Mouse (Mus musculus) left cerebral cortex, adult 9 months (tissue): ENCODE measurements around the gene Atg9a.

Source experiments
- DNase-seq, 2 experiments: peaks; one replicate each; pipeline ENCODE4 v3.0.0; 2022; ENCODE audit warnings: low spot score in 2 of 2

The Atg9a gene

DNA sequence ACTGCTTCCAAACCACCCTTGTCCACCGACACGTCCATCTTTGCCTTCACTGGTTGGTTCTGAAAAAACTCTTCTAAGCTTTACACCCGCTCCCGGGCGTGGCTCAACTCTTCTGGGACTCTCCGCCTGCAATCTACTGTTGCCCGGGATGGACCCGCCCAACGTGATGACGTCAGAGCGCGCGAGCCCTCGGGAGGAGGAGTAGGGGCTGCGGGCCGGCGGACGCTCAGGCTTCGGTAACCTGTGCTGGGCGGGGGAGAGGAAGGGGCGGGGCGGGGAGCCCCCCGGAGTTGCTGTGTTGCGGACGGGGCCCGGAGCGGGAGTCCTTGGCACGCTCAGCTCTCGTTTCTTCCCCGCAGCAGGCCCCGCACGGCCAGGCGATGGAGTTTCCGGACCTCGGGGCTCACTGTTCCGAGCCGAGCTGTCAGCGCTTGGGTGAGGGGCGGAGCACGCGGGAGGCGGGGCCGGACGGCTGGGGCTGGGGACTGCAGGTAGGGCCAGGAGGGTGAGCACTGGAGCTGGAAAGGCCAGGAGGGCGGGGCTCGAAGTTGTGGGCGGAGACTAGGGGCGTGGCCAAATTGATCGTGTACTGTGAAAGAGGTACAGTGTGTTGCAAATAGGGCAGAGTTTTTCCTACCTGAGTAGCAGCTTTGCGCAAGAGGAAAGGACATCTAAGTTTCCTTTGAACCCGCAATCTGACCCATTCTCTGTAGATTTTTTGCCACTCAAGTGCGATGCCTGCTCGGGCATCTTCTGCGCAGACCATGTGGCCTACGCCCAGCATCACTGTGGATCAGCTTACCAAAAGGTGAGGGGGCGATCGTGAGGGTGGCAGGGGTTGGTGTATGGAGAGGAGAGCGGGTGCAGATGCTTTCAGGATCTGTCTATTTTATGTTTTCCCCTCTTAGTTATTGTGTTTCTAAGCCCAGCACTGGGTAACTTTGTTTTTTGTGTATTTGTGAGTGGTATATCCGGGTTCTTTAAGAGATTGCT is 23.2 kb downstream of the Atg9a start, which contains the start of gene Zfand2b:
Gene Zfand2b (plus strand): TSS at position 175 of the 993 bp plus-strand sequence.
- DNase-seq: peak; percentile 81 to 95

DNA sequence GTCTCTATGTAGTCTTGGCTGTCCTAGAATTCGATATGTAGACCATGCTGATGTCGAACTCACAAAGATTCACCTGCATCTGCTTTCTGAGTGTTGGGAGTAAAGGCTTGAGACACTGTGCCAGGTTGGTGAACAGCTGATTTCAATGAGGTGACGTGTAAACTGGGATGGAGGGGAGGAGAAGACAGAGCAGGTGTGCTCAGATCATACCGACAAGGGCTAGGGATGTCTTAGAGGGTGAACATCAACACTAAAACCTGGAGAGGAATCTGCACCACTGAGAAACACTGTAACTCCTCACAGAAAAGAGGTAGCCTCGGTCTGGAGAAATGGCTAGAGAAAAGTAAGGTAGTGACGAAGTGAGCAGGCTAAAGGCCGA is 23.9 kb downstream of the Atg9a start:
- DNase-seq: no peak

DNA sequence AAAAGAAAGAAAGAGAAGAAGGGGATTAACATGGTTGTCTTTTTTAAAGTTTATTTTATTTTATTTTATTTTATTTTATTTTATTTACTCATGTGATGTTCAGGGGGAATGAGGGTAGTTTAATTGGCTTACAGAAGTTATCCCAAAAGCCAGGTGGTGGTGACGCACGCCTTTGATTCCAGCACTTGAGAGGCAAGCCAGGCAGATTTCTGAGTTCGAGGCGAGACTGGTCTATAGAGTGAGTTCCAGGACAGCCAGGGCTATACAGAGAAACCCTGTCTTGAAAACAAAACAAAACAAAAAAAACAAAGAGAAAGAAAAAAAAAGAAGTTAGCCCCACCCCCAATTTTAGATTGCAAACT is 31.8 kb downstream of the Atg9a start:
- no peak for DNase-seq

DNA sequence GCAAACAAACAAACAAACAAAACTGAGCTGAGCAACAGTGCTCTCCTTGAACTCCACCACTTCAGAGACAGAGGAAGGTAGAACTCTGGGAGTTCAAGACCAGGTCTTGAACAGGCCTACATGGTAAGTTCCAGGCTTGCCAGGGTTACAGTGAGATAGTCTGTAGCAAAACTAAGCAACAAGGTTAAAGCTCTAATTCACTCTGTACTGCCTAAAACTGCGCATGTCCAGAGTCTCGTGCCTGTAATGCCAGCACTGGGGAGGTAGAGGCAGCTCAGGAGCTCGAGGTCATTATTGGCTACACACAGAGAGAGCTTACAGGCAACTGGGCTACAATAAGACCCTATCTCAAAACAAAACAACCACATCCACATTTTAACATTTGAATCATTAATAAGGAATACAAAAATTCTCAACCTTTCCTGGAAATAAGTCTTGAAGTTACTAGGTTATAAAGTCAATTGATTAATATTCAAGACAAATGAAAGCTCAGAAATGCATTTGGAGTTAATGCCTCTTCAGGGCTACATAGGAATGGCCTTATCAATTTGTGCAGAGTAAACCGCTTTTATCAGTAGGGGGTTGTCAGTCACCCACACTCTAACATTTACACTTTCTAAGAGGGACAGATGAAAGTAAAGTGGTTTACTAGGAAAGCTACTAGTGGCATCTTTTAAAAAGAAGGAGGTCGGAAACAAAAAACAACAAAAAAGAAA is 32.3 kb downstream of the Atg9a start:
- DNase-seq: no peak

DNA sequence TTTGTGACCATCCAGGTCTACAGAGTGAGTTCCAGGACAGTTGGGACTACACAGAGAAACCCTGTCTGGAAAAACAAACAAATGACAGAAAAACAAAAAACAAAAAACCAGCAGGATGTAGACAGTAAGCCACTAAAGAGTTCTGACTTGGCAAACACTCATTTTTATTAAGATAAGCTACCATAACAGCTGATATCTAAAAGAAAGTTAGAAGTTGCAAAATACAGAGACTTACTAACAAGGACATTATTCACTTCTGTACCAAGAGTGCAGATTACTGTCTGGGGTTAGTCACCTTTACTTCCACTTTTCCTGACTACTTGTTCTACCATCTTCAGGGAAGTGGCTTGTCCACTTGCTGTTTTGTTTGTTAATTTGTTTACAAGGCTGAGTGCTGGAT is 33.0 kb downstream of the Atg9a start:
- DNase-seq: no peak

DNA sequence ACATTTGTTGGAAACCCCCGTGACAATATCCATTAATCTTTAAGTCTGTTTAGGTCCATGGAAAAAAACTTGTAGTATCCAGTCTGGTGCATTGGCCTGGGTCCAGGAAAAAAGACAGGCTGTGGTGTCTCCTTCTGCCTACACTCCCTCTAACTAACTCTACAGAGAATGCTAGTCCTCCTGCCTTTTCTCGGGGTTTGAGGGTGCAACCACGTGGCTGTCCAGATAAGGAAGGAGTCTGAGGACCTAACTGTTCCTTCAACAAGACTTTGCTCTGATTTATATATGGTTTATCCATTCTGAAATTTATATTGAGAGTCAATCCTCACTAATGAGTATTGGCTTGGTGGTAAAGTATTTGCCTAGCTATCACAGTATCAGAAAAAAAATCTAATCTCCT is 36.2 kb downstream of the Atg9a start:
- no peak for DNase-seq

DNA sequence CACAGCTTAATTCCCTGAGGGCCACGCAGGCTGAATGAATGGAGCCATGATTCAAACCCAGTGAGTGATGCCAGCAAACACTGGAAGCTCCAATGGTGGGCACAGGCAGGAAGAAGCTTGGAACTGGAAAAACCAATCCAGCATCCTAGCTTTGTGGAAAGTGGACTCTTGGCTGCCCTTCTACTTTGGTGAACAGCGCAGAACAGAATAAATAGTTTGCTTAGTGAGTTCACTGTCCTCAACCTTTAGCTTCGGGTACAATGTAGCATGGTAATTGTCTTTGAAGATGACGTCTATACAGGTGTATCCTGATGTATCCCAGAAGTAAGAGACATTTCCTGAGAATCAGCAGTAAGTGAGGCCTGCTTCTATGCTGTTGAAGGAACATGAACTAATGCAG is 43.3 kb downstream of the Atg9a start:
- no peak for DNase-seq

DNA sequence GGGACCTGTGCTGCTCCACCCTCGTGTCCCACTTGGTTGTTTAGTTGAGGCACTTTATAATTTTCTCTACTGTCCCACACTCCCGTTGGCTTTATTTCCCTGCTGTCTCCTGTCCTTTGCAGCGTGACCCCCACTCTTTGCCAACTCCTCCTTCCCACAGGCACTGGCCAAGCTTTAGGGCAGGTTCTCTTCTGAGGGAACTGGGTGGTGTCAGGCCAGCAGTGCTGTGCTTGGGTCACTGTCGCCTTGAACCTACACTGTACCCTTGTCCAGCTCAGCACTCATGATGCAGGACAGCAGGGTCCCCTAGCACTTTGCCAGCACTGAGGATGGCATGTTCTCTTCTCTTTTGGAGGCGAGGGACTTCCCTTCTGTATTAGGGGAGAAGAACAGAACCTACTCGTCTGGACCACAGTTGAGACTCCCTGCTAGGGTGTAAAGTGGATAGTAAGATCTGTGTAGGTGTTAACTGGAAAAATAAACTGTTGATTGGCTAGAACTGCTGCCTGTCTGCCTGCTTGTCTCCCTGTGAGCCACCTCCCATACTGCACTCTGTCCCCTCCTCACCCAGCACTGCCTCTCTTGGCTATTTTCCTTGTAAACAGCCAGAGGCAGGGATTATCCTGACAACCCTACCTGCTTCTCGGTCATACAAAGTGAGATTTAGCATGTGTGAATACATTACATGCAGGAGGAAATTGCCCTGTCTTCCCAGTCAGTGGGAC is 44.4 kb downstream of the Atg9a start:
- DNase-seq: no peak

DNA sequence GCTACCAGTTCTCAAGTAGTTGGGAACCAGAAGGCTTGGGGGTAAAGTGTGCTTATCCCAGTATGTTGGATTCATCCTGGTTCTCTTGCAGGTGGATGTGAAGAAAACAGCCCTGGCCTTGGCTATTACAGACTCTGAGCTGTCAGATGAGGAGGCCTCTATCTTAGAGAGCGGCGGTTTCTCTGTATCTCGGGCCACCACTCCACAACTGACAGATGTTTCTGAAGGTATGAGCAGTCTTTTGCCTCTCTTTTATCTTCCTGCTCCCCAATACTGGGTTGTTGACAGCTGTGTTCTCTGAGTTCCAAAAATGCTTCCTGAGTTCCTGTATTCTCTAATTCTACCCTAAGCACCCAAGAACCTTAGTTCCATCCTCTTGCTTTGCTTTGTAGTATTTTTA is 46.4 kb downstream of the Atg9a start:
- no peak for DNase-seq

DNA sequence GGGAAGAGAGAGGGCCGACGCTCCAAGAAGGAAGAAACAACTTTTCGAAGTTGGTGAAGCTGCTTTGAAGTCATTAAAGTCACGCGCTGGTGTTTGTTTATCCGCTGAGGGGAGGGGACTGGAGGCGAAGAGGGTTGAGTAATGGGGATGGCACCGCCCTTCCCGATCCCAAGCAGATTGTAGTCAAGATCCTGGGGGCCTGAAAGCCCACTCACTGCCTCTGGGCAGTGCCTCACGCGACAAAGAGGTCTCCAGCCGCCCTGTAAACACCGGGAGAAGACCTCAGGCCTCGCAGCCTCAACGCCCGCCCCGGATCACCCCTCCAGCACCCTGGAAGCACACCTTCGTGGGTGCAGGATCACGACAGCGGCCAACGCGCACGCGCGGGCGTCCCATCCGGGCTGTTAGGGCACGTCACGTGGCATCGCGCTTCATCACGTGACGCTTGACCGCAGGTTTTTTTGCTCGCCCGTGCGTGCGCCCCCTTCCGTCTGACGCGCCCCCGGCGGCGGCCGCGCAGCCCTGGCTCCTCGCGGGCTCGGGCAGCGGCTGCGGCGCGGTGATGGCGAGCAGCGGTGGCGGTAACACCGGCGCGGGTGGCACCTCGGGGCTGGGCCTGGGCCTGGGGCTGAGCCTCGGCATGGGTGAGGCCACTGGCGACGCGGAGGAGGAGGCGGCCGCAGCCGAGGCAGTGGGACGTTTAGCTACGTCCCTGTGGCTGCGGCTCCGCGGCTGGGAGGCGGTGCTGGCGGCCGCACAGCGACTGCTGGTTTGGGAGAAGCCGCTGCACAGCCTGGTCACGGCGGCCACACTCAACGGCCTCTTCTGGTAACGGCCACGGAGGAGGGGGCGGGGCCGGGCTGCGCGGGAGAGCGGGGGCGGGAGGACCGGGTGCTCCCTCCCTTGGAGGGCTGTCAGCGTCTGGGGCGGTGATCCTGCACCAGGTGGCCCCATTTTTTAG is 49.4 kb downstream of the Atg9a start, which contains the start of the genes Cnppd1 and Retreg2:
Gene Cnppd1 (minus strand): TSS at position 411 of the 961 bp plus-strand sequence.
Gene Retreg2 (plus strand): TSS at position 478 of the 961 bp plus-strand sequence.
- peak; percentile 87 to 95 for DNase-seq

DNA sequence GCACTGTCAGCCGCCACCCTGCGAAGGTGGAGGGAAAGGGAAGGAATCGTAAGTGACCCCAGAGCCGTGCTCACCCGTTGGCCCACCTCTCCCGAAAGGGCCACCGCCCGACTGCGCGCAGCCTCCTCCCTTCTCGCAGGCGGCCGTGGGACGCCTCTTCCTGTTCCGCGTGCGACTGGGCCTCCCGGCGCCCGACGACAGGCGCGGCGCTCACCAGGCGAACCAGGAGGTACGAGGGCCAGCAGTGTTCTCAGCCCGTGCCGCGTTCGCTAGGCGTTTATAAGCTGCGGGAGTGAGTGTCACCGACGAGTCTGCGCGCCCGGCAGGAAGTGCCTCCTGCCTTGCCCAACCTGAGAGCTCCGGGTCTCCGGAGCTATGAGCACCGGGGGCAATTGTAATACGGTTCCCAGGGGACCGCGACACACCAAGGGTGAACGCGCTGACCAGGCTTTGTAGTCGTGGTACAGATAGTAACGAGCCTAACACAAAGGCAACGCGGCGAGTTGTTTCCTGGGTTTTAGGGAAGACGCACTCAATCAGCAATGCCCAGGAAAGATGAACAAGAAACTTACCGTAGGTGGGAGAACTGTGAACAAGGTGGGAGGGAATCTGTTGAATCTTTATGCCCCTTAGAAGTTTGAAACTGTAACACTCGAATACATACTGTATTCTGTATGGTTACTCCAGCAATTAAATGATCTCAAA is 50.4 kb downstream of the Atg9a start:
- DNase-seq: peak in 1 of 2 experiments; percentile 52

DNA sequence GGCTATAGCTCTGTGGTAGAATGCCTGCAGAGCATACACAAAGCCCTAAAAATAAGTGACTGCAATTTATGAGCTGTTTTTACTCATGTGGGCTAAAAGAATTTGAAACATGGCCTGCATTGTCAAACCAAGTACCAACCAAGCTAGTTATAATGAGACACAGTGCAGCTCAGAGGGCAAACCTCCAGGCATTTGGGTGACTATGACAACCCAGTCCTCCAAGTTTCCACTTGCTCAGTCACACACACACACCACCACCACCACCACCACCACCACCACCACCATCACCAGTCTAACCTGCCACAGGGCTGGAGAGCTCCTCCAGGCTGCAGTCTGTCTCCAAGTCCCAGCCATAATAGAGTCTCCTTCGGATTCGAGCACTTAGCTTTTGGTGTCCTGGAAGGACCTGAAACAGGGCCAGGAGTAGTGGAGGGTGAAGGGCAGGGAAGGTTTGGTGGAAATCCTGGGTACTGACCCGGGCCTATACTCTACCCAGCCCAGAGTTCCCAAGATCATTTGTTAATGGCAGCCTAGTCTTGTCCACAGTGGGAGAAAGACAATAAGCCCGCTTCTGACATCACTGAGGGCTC is 51.3 kb downstream of the Atg9a start:
- no peak for DNase-seq

DNA sequence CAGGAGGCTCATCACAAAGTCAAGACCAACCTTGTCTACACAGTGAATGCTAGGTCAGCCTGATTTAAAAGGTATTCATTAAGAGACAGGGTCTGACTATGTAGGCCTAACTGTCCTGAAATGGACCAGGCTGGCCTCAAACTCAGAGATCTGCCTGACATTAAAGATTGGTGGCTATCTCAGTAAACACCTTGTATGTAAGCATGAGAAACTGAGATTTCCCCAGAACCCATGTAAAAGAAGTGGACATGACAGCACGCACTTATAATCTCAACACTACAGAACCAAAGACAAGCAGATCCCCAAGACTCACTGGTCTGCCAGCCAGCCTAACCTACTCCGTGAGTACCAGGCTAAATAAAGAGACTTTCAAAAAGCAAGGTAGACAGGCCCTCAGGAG is 53.5 kb downstream of the Atg9a start:
- DNase-seq: no peak

DNA sequence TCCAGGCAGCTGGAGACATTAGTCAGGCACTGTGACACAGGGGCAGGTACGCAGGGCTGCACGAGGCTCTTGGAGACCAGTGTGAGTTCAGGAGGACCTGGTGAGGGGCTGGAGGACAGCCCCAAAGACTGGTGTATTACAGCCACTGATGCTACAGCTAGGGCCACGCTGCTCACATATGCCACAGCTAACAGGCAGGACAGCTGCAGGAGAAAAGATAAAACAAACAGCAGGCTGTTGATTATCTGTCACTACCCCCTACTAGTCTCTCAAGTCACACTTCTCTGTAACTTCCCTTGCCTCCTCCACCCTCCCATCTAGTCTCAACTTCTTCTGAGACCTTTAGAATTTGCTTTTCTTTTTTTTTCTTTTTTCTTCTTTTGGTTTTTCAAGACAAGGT is 55.3 kb downstream of the Atg9a start:
- no peak for DNase-seq

DNA sequence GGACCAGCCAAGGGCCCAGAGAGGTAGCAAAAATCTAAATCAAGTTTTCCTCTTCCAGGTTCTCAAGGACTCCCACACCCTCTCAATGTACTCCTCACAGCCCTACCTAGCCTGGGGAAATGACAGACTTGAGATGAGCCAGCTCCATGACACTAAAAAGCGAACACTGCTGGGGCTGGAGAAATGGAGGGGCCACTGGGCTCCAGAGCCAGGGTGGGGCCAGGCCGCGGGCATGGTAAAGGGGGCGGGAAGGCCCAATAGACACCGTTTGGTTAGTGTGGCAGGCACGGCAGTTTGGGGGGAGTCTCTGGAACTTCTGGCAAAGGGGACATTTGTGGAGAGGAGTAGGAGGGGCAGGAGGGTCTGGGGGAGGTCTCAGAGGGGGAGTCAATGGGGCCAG is 55.7 kb downstream of the Atg9a start:
- no peak for DNase-seq

DNA sequence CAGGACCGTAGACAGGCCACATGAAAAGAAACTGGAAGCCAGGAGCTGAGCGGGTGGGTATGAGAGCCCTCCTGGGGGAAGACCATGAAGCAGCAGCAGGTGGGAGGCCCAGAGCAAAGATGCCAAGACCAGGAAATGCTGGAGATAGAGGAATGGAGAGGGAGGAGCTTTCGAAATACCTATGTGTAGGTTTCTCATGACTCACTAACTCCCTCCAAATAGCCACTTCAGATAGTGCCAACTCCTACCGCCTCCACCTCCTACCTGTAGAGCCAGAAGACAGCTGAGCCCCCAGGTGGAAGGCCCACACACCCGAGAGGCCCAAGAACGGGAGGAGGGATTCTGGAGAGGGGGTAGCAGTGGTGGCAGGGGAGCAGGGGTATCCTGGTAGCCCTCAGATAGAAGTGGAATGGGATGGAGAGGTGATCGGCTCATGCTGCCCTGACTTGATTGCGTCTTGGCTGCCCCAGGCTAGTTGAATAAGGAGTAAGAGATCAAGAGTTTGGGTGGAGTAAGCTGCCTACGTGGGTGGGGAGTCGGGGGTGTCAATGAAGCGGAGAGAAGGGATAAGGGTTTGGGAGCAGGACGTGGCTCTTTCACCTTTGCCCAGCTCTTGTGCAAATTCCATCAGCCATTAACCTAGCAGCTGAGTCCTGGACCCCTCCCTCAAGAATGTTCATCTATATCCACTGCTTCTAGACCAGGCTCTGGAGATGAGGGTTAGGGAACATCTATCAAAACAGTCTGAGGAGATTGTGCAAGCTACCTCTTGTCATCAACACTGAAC is 58.4 kb downstream of the Atg9a start, which contains the start of gene Slc23a3:
Gene Slc23a3 (minus strand): TSS at position 470 of the 787 bp plus-strand sequence.
- DNase-seq: no peak
